24 mouse cellular contexts compared by ENCODE assay signal in the genomic region with DNA sequence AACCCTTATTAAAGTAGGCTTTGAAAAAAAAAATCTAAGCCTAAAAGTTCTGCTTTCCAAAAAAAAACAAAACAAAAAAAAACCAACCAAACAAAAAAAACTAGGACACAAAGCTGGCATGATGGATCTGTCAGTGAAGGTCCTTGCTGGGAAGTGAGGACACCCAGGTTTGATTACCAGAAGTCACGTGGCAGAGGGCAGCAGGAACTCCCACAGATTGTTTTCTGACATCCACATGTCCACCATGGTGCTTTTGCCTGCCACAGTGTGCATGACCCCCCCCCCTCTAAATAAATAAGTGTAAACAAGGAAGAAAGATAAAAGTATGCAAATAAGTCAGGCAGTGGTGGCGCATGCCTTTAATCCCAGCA. TPM values are rescaled to one million over a fixed set of nuclear protein-coding genes. Genes with fewer than 3 reads are reported as not detected.
A peak's percentile ranks its signal among the peaks of the same experiment; 100 is the strongest.
DNase-seq lines count a peak whose midpoint lies in the region; ATAC-seq and TF ChIP-seq lines count a peak whose summit lies in the region.
"Had no signal": no experiment of that assay in that cellular context is flagged by ENCODE, and none has a peak within 500 bp of the region (broad histone marks: within the 10 kb centered on the region; RNA-seq: fewer than 3 reads in every experiment).

No protein-coding gene starts in this region.

- WGBS in liver, adult 2 months, result 38% methylated on average over 2 of the region's 2 CpGs
- 63% methylated on average over 2 of the region's 2 CpGs for WGBS in liver, embryonic 12.5 days (ENCODE audit: insufficient replicate concordance)

- peak; percentile 60 for DNase-seq in liver, adult 2 months (ENCODE audit: extremely low read depth, low read depth, low spot score)
- DNase-seq in MEL (ENCODE audit: low read depth, low spot score), result no peak
- peak; percentile 29 for DNase-seq in adipocyte (ENCODE audit: low spot score)
- DNase-seq in urinary bladder, postnatal 25 days (ENCODE audit: low spot score), result no peak
- no peak for DNase-seq in cerebellum, adult 11-12 months
- DNase-seq: adrenal gland, postnatal 25 days; cerebellum, adult 18-20 months; cerebellum, adult 8-10 months; cerebellum, adult 9-11 months; cerebellum, postnatal 36 days; embryo, embryonic 11 days had no signal

- H3K36me3 ChIP-seq in liver, adult 2 months (ENCODE audit: control insufficient read depth, insufficient read depth, low read length), result no peaks in the 10 kb centered on the region
- no peaks in the 10 kb centered on the region for H3K36me3 ChIP-seq in liver, embryonic 12.5 days
- no peaks in the 10 kb centered on the region for H3K36me3 ChIP-seq in MEL (ENCODE audit: control insufficient read depth in 1 of 2, insufficient read depth in 2 of 2, low read length in 2 of 2)
- H3K36me3 ChIP-seq: embryonic facial prominence, embryonic 13.5 days; embryonic facial prominence, embryonic 15.5 days; forebrain, embryonic 10.5 days; forebrain, embryonic 12.5 days had no signal

- no peaks in the 10 kb centered on the region for H3K79me2 ChIP-seq in liver, adult 2 months (ENCODE audit: control insufficient read depth, insufficient read depth, low read length)
- no peaks in the 10 kb centered on the region for H3K79me2 ChIP-seq in MEL (ENCODE audit: control insufficient read depth, insufficient read depth, low read length, poor library complexity)

- TF ChIP-seq CTCF in liver, adult 2 months (IDR thresholded peaks at IDR 0.05; ENCODE audit: low read depth, low read length), result no peak
- TF ChIP-seq CTCF in MEL (IDR thresholded peaks at IDR 0.05 in 2 of 3, conservative IDR thresholded peaks at IDR 0.05 in 1 of 3; ENCODE audit: control insufficient read depth in 1 of 3, insufficient read depth in 1 of 3, low read depth in 2 of 3, low read length in 3 of 3, poor library complexity in 1 of 3, severe bottlenecking in 1 of 3), result no peak

- no peak overlapping the region; the same call in 1 of the 2 replicates for H3K27ac ChIP-seq in liver, adult 2 months (replicated peaks; ENCODE audit: insufficient read depth, low read depth, low read length)
- no peak overlapping the region for H3K27ac ChIP-seq in liver, embryonic 12.5 days
- H3K27ac ChIP-seq in MEL (ENCODE audit: control insufficient read depth, low read depth, low read length), result no peak overlapping the region
- H3K27ac ChIP-seq: embryonic facial prominence, embryonic 13.5 days; embryonic facial prominence, embryonic 15.5 days; forebrain, embryonic 10.5 days; forebrain, embryonic 12.5 days had no signal

- TF ChIP-seq RAD21 in MEL (IDR thresholded peaks at IDR 0.05; ENCODE audit: low read depth, low read length), result no peak

- H3K9ac ChIP-seq in liver, adult 2 months (ENCODE audit: low read depth, low read length), result no peak overlapping the region
- H3K9ac ChIP-seq in liver, embryonic 12.5 days, result no peak overlapping the region
- no peak overlapping the region for H3K9ac ChIP-seq in MEL (ENCODE audit: control insufficient read depth, low read depth, low read length, poor library complexity, severe bottlenecking)
- H3K9ac ChIP-seq: embryonic facial prominence, embryonic 13.5 days; embryonic facial prominence, embryonic 15.5 days; forebrain, embryonic 12.5 days had no signal

- TF ChIP-seq EP300 in MEL (IDR thresholded peaks at IDR 0.05; ENCODE audit: low read depth in 1 of 2, low read length in 2 of 2), result no peak

- no peak for ATAC-seq in liver, embryonic 12.5 days
- ATAC-seq: activated CD4-positive, CD25-positive, alpha-beta regulatory T cell, adult 4 months; forebrain, embryonic 14.5 days; forebrain, embryonic 16.5 days; Patski had no signal

- no peaks in the 10 kb centered on the region for H3K9me3 ChIP-seq in liver, embryonic 12.5 days (replicated peaks)
- no peaks in the 10 kb centered on the region for H3K9me3 ChIP-seq in MEL (replicated peaks; ENCODE audit: insufficient read depth, low read length)
- H3K9me3 ChIP-seq: embryonic facial prominence, embryonic 13.5 days; embryonic facial prominence, embryonic 15.5 days; forebrain, embryonic 12.5 days had no signal

- no peak overlapping the region for H3K4me3 ChIP-seq in liver, adult 2 months (ENCODE audit: insufficient read depth, low read depth, low read length)
- H3K4me3 ChIP-seq in liver, embryonic 12.5 days, result no peak overlapping the region
- no peak overlapping the region for H3K4me3 ChIP-seq in MEL (ENCODE audit: control insufficient read depth in 1 of 2, insufficient read depth in 1 of 2, low read depth in 2 of 2, low read length in 2 of 2)
- H3K4me3 ChIP-seq: embryonic facial prominence, embryonic 13.5 days; embryonic facial prominence, embryonic 15.5 days; erythroblast, embryonic 14.5 days; forebrain, embryonic 10.5 days; forebrain, embryonic 12.5 days had no signal

- peaks cover 2% of the 10 kb centered on the region; the same call in 1 of the 2 replicates for H3K4me1 ChIP-seq in liver, adult 2 months (ENCODE audit: control insufficient read depth, insufficient read depth, low read length)
- no peaks in the 10 kb centered on the region for H3K4me1 ChIP-seq in liver, embryonic 12.5 days
- H3K4me1 ChIP-seq in MEL (ENCODE audit: control insufficient read depth in 1 of 2, insufficient read depth in 2 of 2, low read length in 2 of 2), result 0 out of 4 replicates have a peak, but pooled peaks cover 0 to 3% of the 10 kb centered on the region in 2 experiments
- H3K4me1 ChIP-seq: embryonic facial prominence, embryonic 13.5 days; embryonic facial prominence, embryonic 15.5 days; forebrain, embryonic 10.5 days; forebrain, embryonic 12.5 days had no signal

- no peak for TF ChIP-seq POLR2A in liver, adult 2 months (IDR thresholded peaks at IDR 0.05; ENCODE audit: extremely low read depth, insufficient read depth, low read length)
- no peak for TF ChIP-seq POLR2A in MEL (IDR thresholded peaks at IDR 0.05; ENCODE audit: control insufficient read depth in 1 of 2, insufficient read depth in 1 of 2, low read depth in 1 of 2, low read length in 2 of 2, poor library complexity in 1 of 2)

- no peak overlapping the region for H3K4me2 ChIP-seq in liver, embryonic 12.5 days
- H3K4me2 ChIP-seq: embryonic facial prominence, embryonic 13.5 days; embryonic facial prominence, embryonic 15.5 days; forebrain, embryonic 12.5 days had no signal

- no peaks in the 10 kb centered on the region for H3K27me3 ChIP-seq in liver, adult 2 months (ENCODE audit: control insufficient read depth, insufficient read depth, low read length)
- no peaks in the 10 kb centered on the region for H3K27me3 ChIP-seq in liver, embryonic 12.5 days (replicated peaks)
- peaks cover 10 to 12% of the 10 kb centered on the region in 2 experiments for H3K27me3 ChIP-seq in MEL (ENCODE audit: control insufficient read depth in 1 of 2, insufficient read depth in 2 of 2, low read length in 2 of 2)
- H3K27me3 ChIP-seq: embryonic facial prominence, embryonic 13.5 days; embryonic facial prominence, embryonic 15.5 days; forebrain, embryonic 12.5 days had no signal

TF ChIP-seq in MEL, 35 proteins besides CTCF, POLR2A, EP300 and RAD21:
- TF ChIP-seq MYC (IDR thresholded peaks at IDR 0.05; ENCODE audit: low read depth, low read length) (no peak), RCOR1 (IDR thresholded peaks at IDR 0.05; ENCODE audit: low read depth, low read length) (no peak), USF1 (IDR thresholded peaks at IDR 0.05; ENCODE audit: low read depth, low read length) (0 out of 2 replicates have a peak, but pooled peaks have one; percentile 15), MYB (IDR thresholded peaks at IDR 0.05; ENCODE audit: low read depth, low read length) (no peak), SMC3 (IDR thresholded peaks at IDR 0.05; ENCODE audit: low read depth, low read length) (no peak), HCFC1 (IDR thresholded peaks at IDR 0.05; ENCODE audit: low read depth, low read length) (no peak)
TF ChIP-seq in MEL: peak in this region for 1.

RNA-seq across cellular contexts. Expression of a gene that starts 27.5 kb away (rescaled TPM):
- total RNA-seq in liver, adult 2 months (2014; rRNA removed), result 0.67 and 9.8 TPM in 2 replicates
- polyA plus RNA-seq in liver, adult 2 months (2012; rRNA removed), result 2.6 and 3.7 TPM in 2 replicates
- not detected in 2 replicates for polyA plus RNA-seq in liver, embryonic 12.5 days (2016; fragmentation: Nextera tagmentation; extraction: Ambion mirVana)
- total RNA-seq in MEL (2012; rRNA removed), result 1.2 and 1.4 TPM in 2 replicates
- 1 to 10 TPM in 1 of 2 experiments, not detected in 1; 2.3 TPM for polyA plus RNA-seq in MEL (2012; ENCODE audit: insufficient read depth in 1 of 2, insufficient read length in 2 of 2, low read depth in 1 of 2, low replicate concordance in 2 of 2, missing spikeins in 1 of 2)
- total RNA-seq: common myeloid progenitor, adult 5-6 weeks had no signal
- polyA plus RNA-seq: activated CD4-positive, CD25-positive, alpha-beta regulatory T cell, adult 4 months; brain, embryonic 14.5 days; erythroblast, embryonic 14.5 days; forebrain, embryonic 12.5 days; forebrain, embryonic 14.5 days; forebrain, embryonic 16.5 days; Patski had no signal

RNA-seq across cellular contexts. Expression of a gene that starts 28.5 kb away (rescaled TPM):
- total RNA-seq in liver, adult 2 months (2014; rRNA removed), result 3.4 and 3.8 TPM in 2 replicates
- 5.6 and 7.3 TPM in 2 replicates for polyA plus RNA-seq in liver, adult 2 months (2012; rRNA removed)
- polyA plus RNA-seq in liver, embryonic 12.5 days (2016; fragmentation: Nextera tagmentation; extraction: Ambion mirVana), result 136 and 147 TPM in 2 replicates
- total RNA-seq in MEL (2012; rRNA removed), result 276 and 294 TPM in 2 replicates
- 100 to 1,000 TPM; 213 to 753 TPM for polyA plus RNA-seq in MEL (2012; ENCODE audit: insufficient read depth in 1 of 2, insufficient read length in 2 of 2, low read depth in 1 of 2, low replicate concordance in 2 of 2, missing spikeins in 1 of 2)

RNA-seq across cellular contexts. Expression of a gene that starts 44.0 kb away (rescaled TPM):
- total RNA-seq in liver, adult 2 months (2014; rRNA removed), result not detected in 2 replicates
- not detected in 2 replicates for polyA plus RNA-seq in liver, adult 2 months (2012; rRNA removed)
- 0.59 and 0.94 TPM in 2 replicates for polyA plus RNA-seq in liver, embryonic 12.5 days (2016; fragmentation: Nextera tagmentation; extraction: Ambion mirVana)
- total RNA-seq in MEL (2012; rRNA removed), result 0.08 and 0.10 TPM in 2 replicates
- polyA plus RNA-seq in MEL (2012; ENCODE audit: insufficient read depth in 1 of 2, insufficient read length in 2 of 2, low read depth in 1 of 2, low replicate concordance in 2 of 2, missing spikeins in 1 of 2), result under 1 TPM in 1 of 2 experiments, not detected in 1; 0.28 TPM
- total RNA-seq: adrenal gland, adult 2 months; adrenal gland, postnatal 25 days; common myeloid progenitor, adult 5-6 weeks had no signal
- polyA plus RNA-seq: activated CD4-positive, CD25-positive, alpha-beta regulatory T cell, adult 4 months; adrenal gland, adult 2 months; erythroblast, embryonic 14.5 days; forebrain, embryonic 14.5 days; forebrain, embryonic 16.5 days; Patski had no signal

RNA-seq across cellular contexts. Expression of a gene that starts 48.1 kb away (rescaled TPM):
- 25.0 and 25.7 TPM in 2 replicates for total RNA-seq in liver, adult 2 months (2014; rRNA removed)
- 49.3 and 58.1 TPM in 2 replicates for polyA plus RNA-seq in liver, adult 2 months (2012; rRNA removed)
- polyA plus RNA-seq in liver, embryonic 12.5 days (2016; fragmentation: Nextera tagmentation; extraction: Ambion mirVana), result 27.7 and 30.6 TPM in 2 replicates
- total RNA-seq in MEL (2012; rRNA removed), result 20.1 and 23.7 TPM in 2 replicates
- polyA plus RNA-seq in MEL (2012; ENCODE audit: insufficient read depth in 1 of 2, insufficient read length in 2 of 2, low read depth in 1 of 2, low replicate concordance in 2 of 2, missing spikeins in 1 of 2), result 100 to 1,000 TPM in 1 of 2 experiments, 10 to 100 TPM in 1; 54.1 to 400 TPM

RNA-seq across cellular contexts. Expression of a gene that starts 59.2 kb away (rescaled TPM):
- 14.9 and 18.1 TPM in 2 replicates for total RNA-seq in liver, adult 2 months (2014; rRNA removed)
- polyA plus RNA-seq in liver, adult 2 months (2012; rRNA removed), result 27.9 and 42.1 TPM in 2 replicates
- polyA plus RNA-seq in liver, embryonic 12.5 days (2016; fragmentation: Nextera tagmentation; extraction: Ambion mirVana), result 53.2 and 53.4 TPM in 2 replicates
- 299 and 357 TPM in 2 replicates for total RNA-seq in MEL (2012; rRNA removed)
- polyA plus RNA-seq in MEL (2012; ENCODE audit: insufficient read depth in 1 of 2, insufficient read length in 2 of 2, low read depth in 1 of 2, low replicate concordance in 2 of 2, missing spikeins in 1 of 2), result 100 to 1,000 TPM; 632 to 842 TPM

Comparison
In these comparisons a context has a peak if more than half of its experiments do, and no peak if none do; other contexts are left out.
1. RNA of a gene that starts 28.5 kb away (polyA plus RNA-seq): 213 to 753 TPM in MEL and 136 to 147 TPM in liver, embryonic 12.5 days; 5.6 to 7.3 TPM in liver, adult 2 months; every median in the first group is over 10 times any median in the second.
2. DNase-seq: peak in liver, adult 2 months (single experiment) and adipocyte (single experiment); none in MEL (single experiment), urinary bladder, postnatal 25 days (single experiment) and cerebellum, adult 11-12 months (single experiment).